Mouse (Mus musculus) stomach, embryonic 16.5 days (tissue): ENCODE data around the gene Tnrc6b. TPM values are rescaled to one million over a fixed set of nuclear protein-coding genes. Genes with fewer than 3 reads are reported as not detected.

Source experiments
- ATAC-seq: fragments of 200-750 bp; cut with Nextera tagmentation; 2 replicates; pipeline ENCODE4 v1.8.0; 2017; ENCODE audit warnings: moderate number of reproducible peaks, moderate TSS enrichment; ENCODE audit not compliant: insufficient read depth, low FRiP score
- H3K27ac ChIP-seq: fragments of 300-500 bp; sonication (generic); 2 replicates; pipeline ENCODE4 v1.5.1; 2014; ENCODE audit warnings: low read length
- H3K27me3 ChIP-seq: fragments of 300-500 bp; sonication (generic); 2 replicates; pipeline ENCODE4 v1.6.1; 2014; ENCODE audit warnings: low read length, control low read depth, mixed read lengths; ENCODE audit not compliant: control insufficient read depth, insufficient read depth
- H3K36me3 ChIP-seq: fragments of 300-500 bp; sonication (generic); 2 replicates; pipeline ENCODE4 v1.6.1; 2014; ENCODE audit warnings: low read length; ENCODE audit not compliant: control insufficient read depth, insufficient read depth
- H3K4me1 ChIP-seq: fragments of 300-500 bp; sonication (generic); 2 replicates; pipeline ENCODE4 v1.6.1; 2014; ENCODE audit warnings: low read length, control low read depth, mixed read lengths; ENCODE audit not compliant: control insufficient read depth, insufficient read depth
- H3K4me2 ChIP-seq: fragments of 300-500 bp; sonication (generic); 2 replicates; pipeline ENCODE4 v1.6.1; 2014; ENCODE audit warnings: low read depth, low read length, mixed read lengths
- H3K4me3 ChIP-seq: fragments of 300-500 bp; sonication (generic); replicated peaks from 2 replicates; pipeline ENCODE4 v1.5.1; 2014; ENCODE audit warnings: mild to moderate bottlenecking, low read length
- H3K9ac ChIP-seq: fragments of 300-500 bp; sonication (generic); 2 replicates; pipeline ENCODE4 v1.6.1; 2014; ENCODE audit warnings: low read length
- H3K9me3 ChIP-seq: fragments of 300-500 bp; sonication (generic); replicated peaks from 2 replicates; pipeline ENCODE4 v1.6.1; 2016; ENCODE audit warnings: low read length, control low read depth; ENCODE audit not compliant: control insufficient read depth
- WGBS: fragments of 180-500 bp; shearing (Covaris S2); extraction: QIAGEN DNeasy Blood & Tissue Kit; methylation state at CpG from one replicate; pipeline ENCODE4 v1.1.7; 2014; 5-methylcytosine and 5-hydroxymethylcytosine counted together
- polyA plus RNA-seq: library from polyadenylated mRNA; unstranded; fragments of >200 nt; fragmentation: Nextera tagmentation; extraction: Ambion mirVana; gene quantifications from 2 replicates; pipeline ENCODE4 v1.2.1, GENCODE M21; 2015

Tnrc6b gene
- polyA plus RNA-seq, 1 experiment from 2014 or later, result 29.9 TPM

DNA sequence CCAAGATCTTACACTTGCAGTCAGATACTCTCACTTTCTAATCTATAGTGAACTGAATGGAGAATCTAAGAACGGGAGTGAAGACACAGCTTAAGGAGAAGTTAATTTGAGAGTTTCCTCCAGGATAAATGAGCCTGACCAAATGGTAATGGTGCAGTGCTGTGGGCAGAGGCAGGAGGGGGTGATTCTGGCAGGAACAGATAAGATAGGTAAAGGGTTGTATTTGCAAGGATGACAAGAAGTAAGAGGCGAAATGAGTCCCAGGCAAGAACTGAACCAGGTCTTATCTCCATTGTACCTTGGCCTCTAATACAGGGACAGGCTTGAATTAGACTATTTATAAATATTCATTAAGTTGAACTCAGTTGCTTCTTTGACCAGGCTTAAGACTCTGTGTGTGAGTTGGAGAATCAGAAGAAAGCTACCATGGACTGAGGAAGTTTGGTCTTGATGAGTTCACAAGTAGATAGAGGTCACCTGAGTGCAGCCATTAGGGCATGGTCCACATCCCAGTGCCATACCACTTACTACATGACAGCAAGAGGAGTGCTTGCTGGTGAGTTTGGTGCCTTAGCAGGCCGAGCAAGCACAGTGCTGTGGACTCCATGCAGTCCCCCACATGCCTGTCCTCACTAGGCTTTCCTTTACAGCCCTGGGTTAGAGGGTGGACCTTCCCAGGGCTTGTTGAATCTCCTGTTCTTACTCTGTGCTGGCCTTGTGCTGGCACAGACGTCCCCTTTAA, 199.8 kb downstream of the Tnrc6b start:
- WGBS, result 87% methylated on average over 4 of the region's 4 CpGs
- no peak for ATAC-seq
- H3K36me3 ChIP-seq, result peaks cover 23% of the 10 kb centered on the region; the same call in 1 of the 2 replicates
- no peak overlapping the region for H3K4me3 ChIP-seq
- H3K4me2 ChIP-seq, result no peak overlapping the region
- H3K9ac ChIP-seq, result no peak overlapping the region
- no peaks in the 10 kb centered on the region for H3K4me1 ChIP-seq
- no peak overlapping the region for H3K27ac ChIP-seq
- no peaks in the 10 kb centered on the region for H3K27me3 ChIP-seq
- H3K9me3 ChIP-seq, result no peaks in the 10 kb centered on the region

- Histone ChIP-seq H3K27me3 (no peaks in the 10 kb centered on the region), H3K9me3 (no peaks in the 10 kb centered on the region), H3K27ac (no peak overlapping the region), H3K4me2 (no peak overlapping the region), H3K36me3 (peaks cover 29% of the 10 kb centered on the region; the same call in 1 of the 2 replicates), H3K9ac (no peak overlapping the region), H3K4me3 (no peak overlapping the region), H3K4me1 (no peaks in the 10 kb centered on the region)
- 89% methylated on average over 3 of the region's 3 CpGs for WGBS
- ATAC-seq, result no peak
These were observed 201.1 kb downstream of the Tnrc6b start for GRCm38 (mm10) chr15:80912175-80912574.

DNA sequence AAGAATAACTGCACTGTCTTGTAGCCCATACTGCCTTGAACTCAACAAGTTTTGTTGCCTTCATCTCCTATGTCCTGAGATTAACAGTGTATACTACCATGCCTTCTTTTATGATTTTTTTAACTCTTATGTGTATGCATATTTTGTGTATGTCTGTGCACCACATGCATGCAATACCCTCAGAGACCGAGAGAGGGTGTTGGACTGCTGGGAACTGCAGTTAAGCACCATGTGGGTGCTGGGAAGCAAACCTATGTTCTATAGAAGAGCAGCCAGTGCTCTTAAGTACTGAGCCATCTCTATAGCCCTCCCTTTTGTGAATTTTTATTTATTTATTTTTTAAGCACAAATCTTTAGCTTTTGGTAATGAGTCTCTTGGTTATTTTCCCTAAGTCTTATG, 202.7 kb downstream of the Tnrc6b start:
- Histone ChIP-seq H3K4me3 (no peak overlapping the region), H3K27ac (no peak overlapping the region), H3K4me2 (no peak overlapping the region), H3K4me1 (no peaks in the 10 kb centered on the region), H3K9ac (no peak overlapping the region), H3K27me3 (no peaks in the 10 kb centered on the region), H3K36me3 (peaks cover 35% of the 10 kb centered on the region), H3K9me3 (no peaks in the 10 kb centered on the region)
- 92% methylated on average over 1 of the region's 1 CpGs for WGBS
- no peak for ATAC-seq

DNA sequence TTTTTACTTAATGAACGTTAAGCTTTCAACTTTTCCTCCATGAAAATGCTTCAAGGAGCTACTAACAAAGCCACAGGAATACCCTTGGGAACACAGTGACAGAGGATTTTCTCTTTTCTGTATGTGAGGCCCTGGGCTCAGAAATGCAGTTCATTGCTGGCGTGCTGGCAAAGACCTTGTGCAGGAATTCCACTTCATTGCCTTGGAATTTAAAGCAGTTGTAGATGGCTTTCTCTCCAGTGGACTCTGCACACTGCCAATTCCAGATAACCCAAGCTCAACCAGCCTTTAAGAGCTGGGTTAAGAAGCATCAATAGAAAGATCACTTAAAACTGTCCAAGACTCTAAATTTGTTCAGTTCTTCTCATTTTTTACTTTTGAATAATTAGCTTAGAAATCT, 204.7 kb downstream of the Tnrc6b start:
- Histone ChIP-seq H3K9me3 (no peaks in the 10 kb centered on the region), H3K36me3 (peaks cover 46% of the 10 kb centered on the region), H3K27ac (no peak overlapping the region), H3K4me2 (no peak overlapping the region), H3K4me1 (no peaks in the 10 kb centered on the region), H3K27me3 (no peaks in the 10 kb centered on the region), H3K4me3 (no peak overlapping the region), H3K9ac (no peak overlapping the region)
- 75% methylated on average over 2 of the region's 2 CpGs for WGBS
- ATAC-seq, result no peak

DNA sequence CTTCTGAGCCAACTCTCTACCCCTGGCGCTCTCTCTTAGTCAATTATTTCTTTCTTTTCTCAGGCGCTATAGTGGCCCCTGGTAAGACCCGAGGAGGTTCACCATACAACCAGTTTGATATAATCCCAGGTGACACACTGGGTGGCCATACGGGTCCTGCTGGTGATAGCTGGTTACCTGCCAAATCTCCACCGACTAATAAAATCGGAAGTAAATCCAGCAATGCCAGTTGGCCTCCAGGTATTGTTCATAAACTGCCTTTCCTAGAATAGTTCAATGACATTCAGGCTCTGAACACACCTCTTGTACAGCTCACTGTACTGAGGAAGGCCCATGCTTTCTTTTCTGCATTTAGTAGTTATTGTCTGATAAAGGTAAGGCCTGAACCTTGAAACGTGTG, 205.5 kb downstream of the Tnrc6b start:
- peaks cover 41% of the 10 kb centered on the region for H3K36me3 ChIP-seq
- ATAC-seq, result no peak
- no peak overlapping the region for H3K4me2 ChIP-seq
- WGBS, result 94% methylated on average over 7 of the region's 7 CpGs
- no peaks in the 10 kb centered on the region for H3K9me3 ChIP-seq
- H3K27me3 ChIP-seq, result no peaks in the 10 kb centered on the region
- no peak overlapping the region for H3K27ac ChIP-seq
- H3K4me3 ChIP-seq, result no peak overlapping the region
- no peak overlapping the region for H3K9ac ChIP-seq
- H3K4me1 ChIP-seq, result no peaks in the 10 kb centered on the region

- no peak overlapping the region for H3K4me2 ChIP-seq
- no peaks in the 10 kb centered on the region for H3K27me3 ChIP-seq
- no peak overlapping the region for H3K4me3 ChIP-seq
- H3K36me3 ChIP-seq, result peaks cover 34% of the 10 kb centered on the region
- H3K27ac ChIP-seq, result no peak overlapping the region
- no peaks in the 10 kb centered on the region for H3K4me1 ChIP-seq
- WGBS, result 97% methylated on average over 3 of the region's 3 CpGs
- H3K9me3 ChIP-seq, result no peaks in the 10 kb centered on the region
- no peak overlapping the region for H3K9ac ChIP-seq
- ATAC-seq, result no peak
These were observed 209.2 kb downstream of the Tnrc6b start for GRCm38 (mm10) chr15:80920346-80920745.

DNA sequence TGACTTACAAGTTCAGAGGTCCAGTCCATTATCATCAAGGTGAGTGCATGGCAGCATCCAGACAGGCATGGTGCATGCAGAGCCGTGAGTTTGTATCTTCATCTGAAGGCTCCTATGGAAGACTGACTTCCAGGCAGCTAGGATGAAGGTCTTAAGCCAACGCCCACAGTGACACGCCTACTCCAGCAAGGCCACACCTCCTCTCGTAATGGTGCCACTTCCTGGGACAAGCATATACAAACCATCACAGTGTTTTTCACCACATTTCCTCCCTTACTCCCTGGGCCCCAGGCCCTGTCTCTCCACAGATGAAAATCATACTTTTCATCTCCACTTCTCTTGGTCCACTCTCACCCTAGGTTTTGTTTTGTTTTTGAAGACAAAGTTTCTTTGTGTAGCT, 210.7 kb downstream of the Tnrc6b start:
- H3K9me3 ChIP-seq, result no peaks in the 10 kb centered on the region
- ATAC-seq, result no peak
- H3K4me2 ChIP-seq, result no peak overlapping the region
- H3K4me3 ChIP-seq, result no peak overlapping the region
- H3K27ac ChIP-seq, result no peak overlapping the region
- H3K9ac ChIP-seq, result no peak overlapping the region
- no peaks in the 10 kb centered on the region for H3K4me1 ChIP-seq
- H3K27me3 ChIP-seq, result no peaks in the 10 kb centered on the region
- peaks cover 29% of the 10 kb centered on the region for H3K36me3 ChIP-seq
- 76% methylated on average over 4 of the region's 4 CpGs for WGBS

GRCm38 (mm10) chr15:80924211-80924610, 213.1 kb downstream of the Tnrc6b start:
- Histone ChIP-seq H3K4me1 (no peaks in the 10 kb centered on the region), H3K27me3 (no peaks in the 10 kb centered on the region), H3K9ac (no peak overlapping the region), H3K36me3 (peaks cover 25% of the 10 kb centered on the region), H3K4me3 (no peak overlapping the region), H3K4me2 (no peak overlapping the region), H3K9me3 (no peaks in the 10 kb centered on the region), H3K27ac (no peak overlapping the region)
- no peak for ATAC-seq
- 94% methylated on average over 2 of the region's 2 CpGs for WGBS

- Histone ChIP-seq H3K27ac (peak overlapping the region; percentile 52; the same call in 1 of the 2 replicates), H3K9ac (no peak overlapping the region), H3K4me3 (no peak overlapping the region), H3K4me1 (no peaks in the 10 kb centered on the region), H3K27me3 (no peaks in the 10 kb centered on the region), H3K36me3 (peaks cover 8% of the 10 kb centered on the region), H3K9me3 (no peaks in the 10 kb centered on the region), H3K4me2 (no peak overlapping the region)
- WGBS, result 81% methylated on average over 20 of the region's 20 CpGs
- ATAC-seq, result no peak
These were observed 217.8 kb downstream of the Tnrc6b start for GRCm38 (mm10) chr15:80928811-80929355.
